ENCODE assay signal across 8 mouse cellular contexts in genomic region chr4:153417926-153418325, GRCm38 (mm10).
DNase-seq lines count a peak whose midpoint lies in the region; ATAC-seq lines count a peak whose summit lies in the region.

No protein-coding gene starts in this region.

- no peaks in the 10 kb centered on the region for H3K36me3 ChIP-seq in heart, embryonic 11.5 days (ENCODE audit: control insufficient read depth, insufficient read depth, low read length)
- H3K36me3 ChIP-seq in kidney, embryonic 14.5 days (ENCODE audit: control insufficient read depth, insufficient read depth, low read length) = no peaks in the 10 kb centered on the region
- no peaks in the 10 kb centered on the region for H3K36me3 ChIP-seq in midbrain, embryonic 16.5 days (ENCODE audit: control insufficient read depth, insufficient read depth, low read length)

- peak; percentile 44 for DNase-seq in lung, postnatal 10 days
- no peak for DNase-seq in lung, adult 18-20 months
- peak; percentile 29 to 58 for DNase-seq in cerebellum, postnatal 25 days
- DNase-seq in spleen, postnatal 10 days (ENCODE audit: low spot score in 2 of 2) = no peak

- H3K9ac ChIP-seq in heart, embryonic 11.5 days (ENCODE audit: low read depth, low read length) = no peak overlapping the region
- H3K9ac ChIP-seq in kidney, embryonic 14.5 days (ENCODE audit: low read depth, low read length) = no peak overlapping the region
- peak overlapping the region; percentile 22; the same call in 1 of the 2 replicates for H3K9ac ChIP-seq in midbrain, embryonic 16.5 days (ENCODE audit: low read depth, low read length)

- H3K27ac ChIP-seq in heart, embryonic 11.5 days (ENCODE audit: low read depth, low read length) = no peak overlapping the region
- no peak overlapping the region for H3K27ac ChIP-seq in kidney, embryonic 14.5 days (ENCODE audit: low read depth, low read length)
- H3K27ac ChIP-seq in midbrain, embryonic 16.5 days (ENCODE audit: low read length) = no peak overlapping the region

- 3% methylated on average over 12 of the region's 12 CpGs for WGBS in heart, embryonic 11.5 days (ENCODE audit: insufficient replicate concordance)
- WGBS in kidney, embryonic 14.5 days = 6% methylated on average over 11 of the region's 12 CpGs
- WGBS in midbrain, embryonic 16.5 days = 2% methylated on average over 10 of the region's 12 CpGs

- no peaks in the 10 kb centered on the region for H3K9me3 ChIP-seq in heart, embryonic 11.5 days (replicated peaks; ENCODE audit: control insufficient read depth, low read length)
- H3K9me3 ChIP-seq in kidney, embryonic 14.5 days (ENCODE audit: control insufficient read depth, low read length) = no peaks in the 10 kb centered on the region
- no peaks in the 10 kb centered on the region for H3K9me3 ChIP-seq in midbrain, embryonic 16.5 days (replicated peaks; ENCODE audit: control insufficient read depth, low read length, poor library complexity, severe bottlenecking)

- peaks cover 12% of the 10 kb centered on the region for H3K4me1 ChIP-seq in heart, embryonic 11.5 days (ENCODE audit: control insufficient read depth, insufficient read depth, low read length)
- peaks cover 12% of the 10 kb centered on the region; the same call in 1 of the 2 replicates for H3K4me1 ChIP-seq in kidney, embryonic 14.5 days (ENCODE audit: control insufficient read depth, insufficient read depth, low read length)
- peaks cover 10% of the 10 kb centered on the region for H3K4me1 ChIP-seq in midbrain, embryonic 16.5 days (ENCODE audit: control insufficient read depth, insufficient read depth, low read length)

- H3K27me3 ChIP-seq in heart, embryonic 11.5 days (ENCODE audit: control insufficient read depth, insufficient read depth, low read length) = peaks cover 11% of the 10 kb centered on the region
- no peaks in the 10 kb centered on the region for H3K27me3 ChIP-seq in kidney, embryonic 14.5 days (ENCODE audit: control insufficient read depth, insufficient read depth, low read length)
- no peaks in the 10 kb centered on the region for H3K27me3 ChIP-seq in midbrain, embryonic 16.5 days (ENCODE audit: control insufficient read depth, insufficient read depth, low read depth, low read length)

- no peak for ATAC-seq in heart, embryonic 11.5 days (replicated peaks; ENCODE audit: insufficient number of reproducible peaks, low FRiP score, low TSS enrichment)
- ATAC-seq in kidney, embryonic 14.5 days (ENCODE audit: low FRiP score, low TSS enrichment) = no peak; the same call in 1 of the 2 replicates
- ATAC-seq in midbrain, embryonic 16.5 days = no peak
- ATAC-seq in megakaryocyte progenitor cell, adult 5-6 weeks (replicated peaks; ENCODE audit: poor library complexity) = no peak

- H3K4me2 ChIP-seq in heart, embryonic 11.5 days = peak overlapping the region; percentile 71
- peak overlapping the region; percentile 43 for H3K4me2 ChIP-seq in kidney, embryonic 14.5 days (replicated peaks; ENCODE audit: low read depth, low read length)
- peak overlapping the region; percentile 48 for H3K4me2 ChIP-seq in midbrain, embryonic 16.5 days (ENCODE audit: low read length)

- H3K4me3 ChIP-seq in heart, embryonic 11.5 days (ENCODE audit: low read depth, low read length) = peak overlapping the region; percentile 31
- H3K4me3 ChIP-seq in kidney, embryonic 14.5 days (ENCODE audit: low read length) = peak overlapping the region; percentile 30
- H3K4me3 ChIP-seq in midbrain, embryonic 16.5 days (ENCODE audit: low read depth, low read length) = no peak overlapping the region

Comparison
In these comparisons a context has a peak if more than half of its experiments do, and no peak if none do; other contexts are left out.
1. DNase-seq: peak in lung, postnatal 10 days (single experiment) and cerebellum, postnatal 25 days (2 of 2); none in lung, adult 18-20 months (0 of 2) and spleen, postnatal 10 days (0 of 2).
2. Peak in every context shown above with its lines, with median percentiles within 50 percentile points of each other: H3K4me2 ChIP-seq.